Mouse (Mus musculus) CH12.LX (cell line): ENCODE measurements around the gene Eps8. TPM values are rescaled to one million over a fixed set of nuclear protein-coding genes. Genes with fewer than 3 reads are reported as not detected.

Experiments
- DNase-seq: peaks from one replicate; pipeline ENCODE4 v3.0.0-alpha.2; 2013; ENCODE audit errors: extremely low read depth
- H3K27ac ChIP-seq: 2 replicates; pipeline ENCODE4 v1.5.1; 2012; ENCODE audit warnings: low read depth, mild to moderate bottlenecking, control low read depth, moderate library complexity; ENCODE audit not compliant: insufficient read depth
- H3K27me3 ChIP-seq: replicated peaks from 2 replicates; pipeline ENCODE3; 2012; ENCODE audit warnings: inconsistent platforms
- H3K36me3 ChIP-seq, 2 experiments: replicated peaks in 1 of 2; 2 replicates each; pipeline versions ENCODE3 to v1.6.1; 2012; ENCODE audit warnings: inconsistent platforms in 1 of 2, low read length in 1 of 2, mild to moderate bottlenecking in 1 of 2, mixed read lengths in 1 of 2, moderate library complexity in 1 of 2; ENCODE audit not compliant: control insufficient read depth in 1 of 2, insufficient read depth in 1 of 2
- H3K4me1 ChIP-seq, 2 experiments: 2 replicates each; pipeline ENCODE4 v1.6.1; 2012; ENCODE audit warnings: inconsistent platforms in 1 of 2, moderate library complexity in 1 of 2; ENCODE audit not compliant: insufficient read depth in 2 of 2, control insufficient read depth in 1 of 2
- H3K4me2 ChIP-seq: 2 replicates; pipeline ENCODE4 v1.6.1; 2012; ENCODE audit warnings: low read depth, mild to moderate bottlenecking, control low read depth; ENCODE audit not compliant: poor library complexity, insufficient read depth, severe bottlenecking
- H3K4me3 ChIP-seq, 3 experiments: fragments of 150-350 bp in 1 of 3; sonication (generic) in 1 of 3; replicated peaks in 1 of 3; 2 replicates each; pipeline versions ENCODE3 to v1.5.1; 2011 to 2012; ENCODE audit warnings: low read depth in 2 of 3, low read length in 2 of 3, mild to moderate bottlenecking in 2 of 3, moderate library complexity in 2 of 3, control low read depth in 1 of 3, improper control_type of control experiment in 1 of 3, inconsistent platforms in 1 of 3, mixed read lengths in 1 of 3; ENCODE audit not compliant: poor library complexity in 1 of 3
- H3K79me2 ChIP-seq: replicated peaks from 2 replicates; pipeline ENCODE4 v1.6.1; 2012; ENCODE audit warnings: mild to moderate bottlenecking, moderate library complexity; ENCODE audit not compliant: control insufficient read depth, poor library complexity, insufficient read depth, severe bottlenecking; ENCODE audit errors: extremely low read depth
- H3K9ac ChIP-seq: 2 replicates; pipeline ENCODE4 v1.6.1; 2012; ENCODE audit warnings: low read depth, mild to moderate bottlenecking, control low read depth, moderate library complexity; ENCODE audit not compliant: insufficient read depth
- H3K9me3 ChIP-seq: replicated peaks from 2 replicates; pipeline ENCODE3; 2012; ENCODE audit warnings: low read length, inconsistent platforms, mixed read lengths
- CHD1 ChIP-seq: IDR thresholded peaks from 2 replicates; pipeline ENCODE4 v1.6.1; 2012; ENCODE audit warnings: low read depth, low read length, improper control_type of control experiment, inconsistent platforms
- CTCF ChIP-seq, 2 experiments: IDR thresholded peaks in 1 of 2; conservative IDR thresholded peaks in 1 of 2; 2 replicates each; pipeline ENCODE4 v1.5.1; 2011 to 2012; ENCODE audit warnings: low read depth in 2 of 2, low read length in 2 of 2, improper control_type of control experiment in 1 of 2, inconsistent platforms in 1 of 2, mild to moderate bottlenecking in 1 of 2, moderate library complexity in 1 of 2
- E2F4 ChIP-seq: IDR thresholded peaks from 2 replicates; pipeline ENCODE4 v1.6.1; 2011; ENCODE audit warnings: low read depth, low read length, improper control_type of control experiment; ENCODE audit not compliant: insufficient replicate concordance
- ETS1 ChIP-seq: conservative IDR thresholded peaks from 2 replicates; pipeline ENCODE4 v1.6.1; 2012; ENCODE audit warnings: low read depth, mild to moderate bottlenecking, inconsistent platforms, low read length, improper control_type of control experiment, moderate library complexity
- HCFC1 ChIP-seq: IDR thresholded peaks from 2 replicates; pipeline ENCODE4 v1.6.1; 2012; ENCODE audit warnings: low read depth, mild to moderate bottlenecking, inconsistent platforms, low read length, improper control_type of control experiment
- IRF4 ChIP-seq: IDR thresholded peaks from 2 replicates; pipeline ENCODE4 v1.6.1; 2014; ENCODE audit warnings: low read depth, mild to moderate bottlenecking, inconsistent platforms, low read length, improper control_type of control experiment
- JUN ChIP-seq: IDR thresholded peaks from 2 replicates; pipeline ENCODE4 v1.6.1; 2011; ENCODE audit warnings: low read depth, mild to moderate bottlenecking, low read length, improper control_type of control experiment, moderate library complexity; ENCODE audit not compliant: insufficient read depth
- MAFK ChIP-seq: IDR thresholded peaks from 2 replicates; pipeline ENCODE4 v1.6.1; 2011; ENCODE audit warnings: low read length, improper control_type of control experiment; ENCODE audit not compliant: insufficient replicate concordance
- MAX ChIP-seq: IDR thresholded peaks from 2 replicates; pipeline ENCODE4 v1.6.1; 2011; ENCODE audit warnings: low read length, improper control_type of control experiment
- MAZ ChIP-seq: IDR thresholded peaks from 2 replicates; pipeline ENCODE4 v1.6.1; 2012; ENCODE audit warnings: low read depth, mild to moderate bottlenecking, inconsistent platforms, low read length, improper control_type of control experiment, moderate library complexity
- MEF2A ChIP-seq: IDR thresholded peaks from 2 replicates; pipeline ENCODE4 v1.6.1; 2014; ENCODE audit warnings: low read depth, mild to moderate bottlenecking, inconsistent platforms, low read length, improper control_type of control experiment, borderline replicate concordance
- MYC ChIP-seq: IDR thresholded peaks from 2 replicates; pipeline ENCODE4 v1.6.1; 2011; ENCODE audit warnings: low read depth, mild to moderate bottlenecking, improper control_type of control experiment, low read length
- NRF1 ChIP-seq: IDR thresholded peaks from 2 replicates; pipeline ENCODE4 v1.6.1; 2014; ENCODE audit warnings: low read depth, mild to moderate bottlenecking, inconsistent platforms, low read length, improper control_type of control experiment, moderate library complexity
- PAX5 ChIP-seq: IDR thresholded peaks from 2 replicates; pipeline ENCODE4 v1.6.1; 2012; ENCODE audit warnings: low read length, inconsistent platforms, mixed read lengths
- POLR2AphosphoS2 ChIP-seq: IDR thresholded peaks from 2 replicates; pipeline ENCODE4 v1.6.1; 2011; ENCODE audit warnings: low read depth, low read length, improper control_type of control experiment
- RAD21 ChIP-seq: IDR thresholded peaks from 2 replicates; pipeline ENCODE4 v1.6.1; 2011; ENCODE audit warnings: low read depth, mild to moderate bottlenecking, low read length, improper control_type of control experiment, moderate library complexity
- SMC3 ChIP-seq: IDR thresholded peaks from 2 replicates; pipeline ENCODE4 v1.6.1; 2011; ENCODE audit warnings: low read depth, low read length, improper control_type of control experiment
- TCF12 ChIP-seq: IDR thresholded peaks from 2 replicates; pipeline ENCODE4 v1.6.1; 2014; ENCODE audit warnings: low read depth, mild to moderate bottlenecking, inconsistent platforms, low read length, improper control_type of control experiment
- UBTF ChIP-seq: IDR thresholded peaks from 2 replicates; pipeline ENCODE4 v1.6.1; 2012; ENCODE audit warnings: low read depth, mild to moderate bottlenecking, inconsistent platforms, low read length, improper control_type of control experiment, moderate library complexity
- USF2 ChIP-seq: conservative IDR thresholded peaks from 2 replicates; pipeline ENCODE4 v1.6.1; 2011; ENCODE audit warnings: low read depth, low read length, improper control_type of control experiment
- ZC3H11A ChIP-seq: IDR thresholded peaks from 2 replicates; pipeline ENCODE4 v1.6.1; 2012; ENCODE audit warnings: low read depth, mild to moderate bottlenecking, inconsistent platforms, low read length, improper control_type of control experiment
- ZKSCAN1 ChIP-seq: IDR thresholded peaks from 2 replicates; pipeline ENCODE4 v1.6.1; 2012; ENCODE audit warnings: low read depth, inconsistent platforms, low read length, improper control_type of control experiment, borderline replicate concordance
- ZNF384 ChIP-seq: IDR thresholded peaks from 2 replicates; pipeline ENCODE4 v1.6.1; 2012; ENCODE audit warnings: low read depth, low read length, improper control_type of control experiment, inconsistent platforms
- dilution Hi-C: fragments of 300-500 bp; cut with MboI; formaldehyde crosslinking; loops from 2 replicates; pipeline ENCODE4 v1.14.3; 2020; ENCODE audit warnings: low sequenced_read_pairs; ENCODE audit not compliant: extremely low pct_unique_long_range_greater_than_20kb, extremely low pct_ligation_motif_present
- in situ Hi-C: fragments of 300-500 bp; cut with MboI; formaldehyde crosslinking; loops from 3 replicates; pipeline ENCODE4 v1.14.3; 2019; ENCODE audit warnings: low sequenced_read_pairs, low pct_ligation_motif_present, low pct_unique_long_range_greater_than_20kb, mixed read lengths
- polyA plus RNA-seq: library from polyadenylated mRNA; unstranded; fragments of >175 nt; gene quantifications from 2 replicates; pipeline ENCODE4 v1.2.1, GENCODE M21; 2012; ENCODE audit warnings: low read depth; ENCODE audit not compliant: insufficient read length
- total RNA-seq, 2 experiments: library from RNA; depleted of rRNA; stranded (reverse); fragments of 300-350 nt in 1 of 2; fragments of >200 nt in 1 of 2; gene quantifications; 2 replicates each; pipeline ENCODE4 v1.2.3; 2012 to 2014

The Eps8 gene
- total and polyA plus RNA-seq, 3 experiments, result 2.2 to 7.4 (median 2.2) TPM

DNA sequence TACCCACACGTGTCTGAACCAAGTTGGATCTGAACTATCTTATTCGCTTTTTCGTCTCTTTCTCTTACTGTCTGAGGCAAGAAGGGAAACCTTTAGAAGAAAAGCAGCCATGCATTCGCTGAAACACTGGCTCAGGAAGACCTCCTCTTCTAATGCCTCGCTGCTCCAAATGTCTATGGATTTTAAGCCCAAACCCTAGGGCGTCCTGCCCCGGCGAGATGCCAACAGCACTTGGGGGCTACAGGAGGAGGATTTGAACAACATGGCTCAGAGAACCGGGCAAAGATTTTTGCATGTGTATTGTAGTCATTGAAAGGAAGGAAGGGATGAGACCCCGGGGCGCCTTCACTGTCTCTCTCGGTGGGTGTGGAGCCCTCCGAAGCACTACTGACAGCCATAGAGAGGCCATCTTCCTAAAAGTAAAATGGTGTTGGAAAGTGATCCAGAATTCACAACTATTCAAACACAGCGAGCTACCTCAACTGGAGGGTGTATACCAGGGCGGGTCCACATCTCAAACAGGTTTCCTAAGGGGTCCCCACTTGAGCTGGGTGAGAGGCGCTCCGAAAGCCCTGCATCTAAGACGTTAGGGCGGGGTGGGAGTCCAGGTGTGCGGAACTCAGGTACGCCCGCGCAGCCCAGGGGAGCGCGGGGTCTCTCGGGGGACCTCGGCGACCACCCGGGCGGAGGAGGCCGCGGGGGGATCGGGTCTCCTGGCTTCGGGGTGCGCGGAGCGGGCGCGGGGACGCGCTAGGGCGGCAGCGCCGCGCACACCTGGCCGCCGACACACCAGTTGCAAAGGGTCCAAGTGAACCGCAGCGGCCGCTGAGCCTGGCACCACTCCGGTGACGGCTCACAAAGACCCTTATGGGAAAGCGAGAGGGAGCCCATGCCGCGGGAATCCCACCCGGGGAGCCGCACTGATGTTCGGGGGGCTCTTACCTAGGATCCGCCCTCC, 6.3 kb downstream of the Eps8 start:
- Histone ChIP-seq H3K36me3 (no peaks in the 10 kb centered on the region), H3K27me3 (no peaks in the 10 kb centered on the region), H3K4me1 (peaks cover 0 to 24% of the 10 kb centered on the region in 2 experiments; a peak in 2 of 4 replicates), H3K9ac (no peak overlapping the region), H3K27ac (no peak overlapping the region), H3K4me3 (peak overlapping the region; percentile 45 to 77 (median 55)), H3K4me2 (peak overlapping the region; percentile 87), H3K79me2 (no peaks in the 10 kb centered on the region), H3K9me3 (peaks cover 7% of the 10 kb centered on the region)
- dilution Hi-C loops (no loop called here), in situ Hi-C loops (loop anchor here (10.0 kb wide), 1 partner anchor 204 kb away; no protein-coding TSS in a partner anchor)
- no peak for TF ChIP-seq CTCF (conservative IDR thresholded peaks at IDR 0.05 in 1 of 2, IDR thresholded peaks at IDR 0.05 in 1 of 2; ENCODE audit: low read depth in 2 of 2, low read length in 2 of 2)
- TF ChIP-seq NRF1, result no peak
- TF ChIP-seq JUN, result no peak
- TF ChIP-seq SMC3, result no peak
- TF ChIP-seq MAZ, result no peak
- no peak for TF ChIP-seq POLR2AphosphoS2
- TF ChIP-seq UBTF, result no peak
- no peak for TF ChIP-seq TCF12
- TF ChIP-seq ZKSCAN1, result no peak
- no peak for TF ChIP-seq HCFC1
- TF ChIP-seq IRF4, result no peak
- no peak for DNase-seq

DNA sequence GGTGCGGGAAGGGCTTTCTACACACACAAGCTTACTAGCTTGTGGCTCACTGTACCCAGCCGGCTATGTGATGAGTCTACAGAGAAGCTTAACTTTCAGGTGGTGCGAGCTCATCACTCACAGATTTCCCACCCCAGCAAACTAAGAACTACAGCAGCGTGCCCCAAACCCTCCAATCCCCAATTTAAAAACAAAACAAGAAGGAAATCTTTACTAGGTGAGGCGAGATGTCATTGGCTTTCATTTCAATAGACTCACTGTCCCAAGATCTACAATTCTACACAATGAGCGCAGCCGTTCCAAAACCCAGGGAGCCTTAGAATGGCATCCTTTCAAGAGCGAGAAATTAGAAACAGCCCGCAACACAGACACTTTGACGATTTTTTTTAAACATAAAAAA, 7.0 kb downstream of the Eps8 start:
- Histone ChIP-seq H3K4me3 (peak overlapping the region; percentile 45 to 77 (median 55)), H3K79me2 (no peaks in the 10 kb centered on the region), H3K4me1 (peaks cover 0 to 24% of the 10 kb centered on the region in 2 experiments; a peak in 2 of 4 replicates), H3K4me2 (peak overlapping the region; percentile 87), H3K9me3 (peaks cover 7% of the 10 kb centered on the region), H3K9ac (no peak overlapping the region), H3K36me3 (no peaks in the 10 kb centered on the region), H3K27me3 (no peaks in the 10 kb centered on the region), H3K27ac (no peak overlapping the region)
- dilution Hi-C loops, result no loop called here
- no peak for TF ChIP-seq ZC3H11A
- TF ChIP-seq IRF4, result no peak
- TF ChIP-seq POLR2AphosphoS2, result no peak
- no peak for TF ChIP-seq E2F4
- TF ChIP-seq JUN, result no peak
- TF ChIP-seq PAX5, result no peak
- no peak for TF ChIP-seq MEF2A
- no peak for TF ChIP-seq UBTF
- TF ChIP-seq CTCF (conservative IDR thresholded peaks at IDR 0.05 in 1 of 2, IDR thresholded peaks at IDR 0.05 in 1 of 2; ENCODE audit: low read depth in 2 of 2, low read length in 2 of 2), result no peak
- no peak for TF ChIP-seq TCF12
- TF ChIP-seq ETS1, result no peak
- no peak for TF ChIP-seq NRF1
- TF ChIP-seq HCFC1, result no peak
- TF ChIP-seq MYC, result no peak
- TF ChIP-seq RAD21, result no peak
- TF ChIP-seq CHD1, result no peak
- TF ChIP-seq USF2, result no peak
- TF ChIP-seq MAFK, result no peak
- TF ChIP-seq MAX, result no peak
- TF ChIP-seq ZNF384, result no peak
- no peak for DNase-seq
- in situ Hi-C loops, result loop anchor here (10.0 kb wide), 1 partner anchor 203 kb away; no protein-coding TSS in a partner anchor
